Mouse (Mus musculus): Measurements from ENCODE around the gene Prr11.

The Prr11 gene

GRCm38 (mm10) chr11:87043052-87043451 is 65.5 kb downstream of the Prr11 start:
- DNase-seq = no peak

- no peak for DNase-seq
Observed at GRCm38 (mm10) chr11:87039307-87039963, 69.1 kb downstream of the Prr11 start.
